Mouse (Mus musculus): ENCODE measurements around the gene Cckar. TPM values are rescaled to one million over a fixed set of nuclear protein-coding genes. Genes with fewer than 3 reads are reported as not detected.

Cckar gene
- total and polyA plus RNA-seq, 3 experiments = not detected

- in situ Hi-C loops (cut with MboI; ENCODE audit: low pct_ligation_motif_present, low pct_unique_long_range_greater_than_20kb, low sequenced_read_pairs) = no loop called here
- H3K36me3 ChIP-seq (replicated peaks in 1 of 2; ENCODE audit: control insufficient read depth in 1 of 2, insufficient read depth in 1 of 2, low read length in 1 of 2) = no peaks in the 10 kb centered on the region
- dilution Hi-C loops (cut with MboI; ENCODE audit: extremely low pct_ligation_motif_present, extremely low pct_unique_long_range_greater_than_20kb, low sequenced_read_pairs) = no loop called here
Measured at GRCm38 (mm10) chr5:53716462-53716861, 9.0 kb upstream of the Cckar start.

GRCm38 (mm10) chr5:53711277-53711676 lies 3.8 kb upstream of the Cckar start:
- in situ Hi-C loops (cut with MboI; ENCODE audit: low pct_ligation_motif_present, low pct_unique_long_range_greater_than_20kb, low sequenced_read_pairs) (no loop called here), dilution Hi-C loops (cut with MboI; ENCODE audit: extremely low pct_ligation_motif_present, extremely low pct_unique_long_range_greater_than_20kb, low sequenced_read_pairs) (no loop called here)
- Histone ChIP-seq H3K9ac (ENCODE audit: insufficient read depth, low read depth) (no peak overlapping the region), H3K4me2 (ENCODE audit: insufficient read depth, low read depth, poor library complexity, severe bottlenecking) (no peak overlapping the region), H3K27me3 (replicated peaks) (no peaks in the 10 kb centered on the region), H3K4me3 (replicated peaks in 1 of 3; ENCODE audit: low read depth in 2 of 3, low read length in 2 of 3, poor library complexity in 1 of 3) (no peak overlapping the region), H3K27ac (ENCODE audit: insufficient read depth, low read depth) (no peak overlapping the region), H3K79me2 (replicated peaks; ENCODE audit: control insufficient read depth, extremely low read depth, insufficient read depth, poor library complexity, severe bottlenecking) (no peaks in the 10 kb centered on the region), H3K36me3 (replicated peaks in 1 of 2; ENCODE audit: control insufficient read depth in 1 of 2, insufficient read depth in 1 of 2, low read length in 1 of 2) (no peaks in the 10 kb centered on the region), H3K9me3 (replicated peaks; ENCODE audit: low read length) (no peaks in the 10 kb centered on the region), H3K4me1 (ENCODE audit: control insufficient read depth in 1 of 2, insufficient read depth in 2 of 2) (peaks cover under 1 to 5% of the 10 kb centered on the region in 2 experiments)
- DNase-seq (ENCODE audit: extremely low read depth) = no peak
- TF ChIP-seq ELF1 (IDR thresholded peaks at IDR 0.05; ENCODE audit: low read depth, low read length) (no peak), PAX5 (IDR thresholded peaks at IDR 0.05; ENCODE audit: low read length) (no peak), MAFK (IDR thresholded peaks at IDR 0.05; ENCODE audit: insufficient replicate concordance, low read length) (no peak), SMC3 (IDR thresholded peaks at IDR 0.05; ENCODE audit: low read depth, low read length) (no peak), MAX (IDR thresholded peaks at IDR 0.05; ENCODE audit: low read length) (no peak), SIN3A (IDR thresholded peaks at IDR 0.05; ENCODE audit: low read length) (no peak), POLR2A (IDR thresholded peaks at IDR 0.05; ENCODE audit: low read depth, low read length) (no peak), EP300 (IDR thresholded peaks at IDR 0.05; ENCODE audit: low read length) (no peak), JUND (conservative IDR thresholded peaks at IDR 0.05; ENCODE audit: low read depth, low read length) (no peak), RCOR1 (conservative IDR thresholded peaks at IDR 0.05; ENCODE audit: low read depth, low read length) (no peak), E2F4 (IDR thresholded peaks at IDR 0.05; ENCODE audit: insufficient replicate concordance, low read depth, low read length) (no peak), MAZ (IDR thresholded peaks at IDR 0.05; ENCODE audit: low read depth, low read length) (no peak), BHLHE40 (IDR thresholded peaks at IDR 0.05; ENCODE audit: low read depth, low read length) (no peak), ZC3H11A (IDR thresholded peaks at IDR 0.05; ENCODE audit: low read depth, low read length) (no peak), TCF12 (IDR thresholded peaks at IDR 0.05; ENCODE audit: low read depth, low read length) (no peak), JUN (IDR thresholded peaks at IDR 0.05; ENCODE audit: insufficient read depth, low read depth, low read length) (no peak), MEF2A (IDR thresholded peaks at IDR 0.05; ENCODE audit: borderline replicate concordance, low read depth, low read length) (no peak), RAD21 (IDR thresholded peaks at IDR 0.05; ENCODE audit: low read depth, low read length) (no peak)

More at GRCm38 (mm10) chr5:53716462-53716861, 9.0 kb upstream of the Cckar start:
- DNase-seq (ENCODE audit: extremely low read depth) = no peak
- Histone ChIP-seq H3K27ac (ENCODE audit: insufficient read depth, low read depth) (no peak overlapping the region), H3K9me3 (replicated peaks; ENCODE audit: low read length) (no peaks in the 10 kb centered on the region), H3K27me3 (replicated peaks) (no peaks in the 10 kb centered on the region), H3K4me1 (ENCODE audit: control insufficient read depth in 1 of 2, insufficient read depth in 2 of 2) (no peaks in the 10 kb centered on the region), H3K4me2 (ENCODE audit: insufficient read depth, low read depth, poor library complexity, severe bottlenecking) (no peak overlapping the region), H3K4me3 (replicated peaks in 1 of 3; ENCODE audit: low read depth in 2 of 3, low read length in 2 of 3, poor library complexity in 1 of 3) (no peak overlapping the region), H3K79me2 (replicated peaks; ENCODE audit: control insufficient read depth, extremely low read depth, insufficient read depth, poor library complexity, severe bottlenecking) (no peaks in the 10 kb centered on the region), H3K9ac (ENCODE audit: insufficient read depth, low read depth) (no peak overlapping the region)
- TF ChIP-seq ZKSCAN1 (IDR thresholded peaks at IDR 0.05; ENCODE audit: borderline replicate concordance, low read depth, low read length) (no peak), PAX5 (IDR thresholded peaks at IDR 0.05; ENCODE audit: low read length) (no peak), POLR2A (IDR thresholded peaks at IDR 0.05; ENCODE audit: low read depth, low read length) (no peak), CHD2 (IDR thresholded peaks at IDR 0.05; ENCODE audit: low read length) (no peak), NELFE (IDR thresholded peaks at IDR 0.05; ENCODE audit: low read depth, low read length) (no peak), MXI1 (IDR thresholded peaks at IDR 0.05; ENCODE audit: low read depth, low read length) (no peak), CTCF (conservative IDR thresholded peaks at IDR 0.05 in 1 of 2, IDR thresholded peaks at IDR 0.05 in 1 of 2; ENCODE audit: low read depth in 2 of 2, low read length in 2 of 2) (no peak), POLR2AphosphoS2 (IDR thresholded peaks at IDR 0.05; ENCODE audit: low read depth, low read length) (no peak), MAFK (IDR thresholded peaks at IDR 0.05; ENCODE audit: insufficient replicate concordance, low read length) (no peak), NRF1 (IDR thresholded peaks at IDR 0.05; ENCODE audit: low read depth, low read length) (no peak), JUND (conservative IDR thresholded peaks at IDR 0.05; ENCODE audit: low read depth, low read length) (no peak), USF2 (conservative IDR thresholded peaks at IDR 0.05; ENCODE audit: low read depth, low read length) (no peak), E2F4 (IDR thresholded peaks at IDR 0.05; ENCODE audit: insufficient replicate concordance, low read depth, low read length) (no peak), HCFC1 (IDR thresholded peaks at IDR 0.05; ENCODE audit: low read depth, low read length) (no peak), KAT2A (IDR thresholded peaks at IDR 0.05; ENCODE audit: insufficient replicate concordance, low read length) (no peak), JUN (IDR thresholded peaks at IDR 0.05; ENCODE audit: insufficient read depth, low read depth, low read length) (no peak)
